Mouse (Mus musculus) liver, adult 2 months (tissue): ENCODE data around the gene Krt78.

Experiments used
- CTCF ChIP-seq: fragments of 200-500 bp; IDR thresholded peaks from 2 replicates; pipeline ENCODE4 v1.5.1; 2011; ENCODE audit warnings: low read depth, low read length, control low read depth
- POLR2A ChIP-seq: fragments of 200-500 bp; IDR thresholded peaks from 2 replicates; pipeline ENCODE4 v1.6.1; 2011; ENCODE audit warnings: low read length, control low read depth; ENCODE audit not compliant: insufficient read depth; ENCODE audit errors: extremely low read depth

DNA sequence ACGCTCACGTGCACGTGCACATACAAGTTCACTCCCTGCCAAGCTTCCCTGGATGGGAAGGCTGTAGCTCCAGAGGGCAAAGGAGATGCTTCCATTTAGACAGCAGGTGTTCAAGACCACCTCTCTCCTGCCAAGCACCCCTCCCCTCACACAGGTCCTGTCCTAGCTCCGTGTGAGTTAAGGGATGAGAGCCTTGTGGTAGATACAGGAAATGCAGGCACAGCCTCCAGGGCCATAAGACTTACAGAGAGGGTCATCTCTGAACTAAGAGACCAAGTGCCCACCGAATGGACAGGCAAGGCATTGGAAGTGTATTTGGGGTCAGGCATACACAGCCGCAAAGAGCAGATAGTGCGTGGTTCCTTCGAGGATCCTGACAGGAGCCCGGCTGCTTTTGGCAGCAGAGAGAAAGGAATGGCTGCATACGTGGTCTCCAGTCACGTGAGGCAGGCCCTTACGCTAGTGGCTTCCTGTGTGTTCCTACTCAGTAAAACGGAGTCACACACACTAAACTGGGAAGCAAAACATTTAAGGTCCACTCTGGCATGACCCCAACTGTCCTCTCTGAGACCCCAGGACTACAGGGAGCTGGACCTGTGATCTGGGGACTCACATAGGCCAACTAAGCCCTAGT lies 29.3 kb upstream of the Krt78 start:
- TF ChIP-seq POLR2A (no peak), CTCF (no peak)
